Mouse (Mus musculus) small intestine, adult 2 months (tissue): ENCODE measurements at regions not wholly inside any gene's neighbourhood (a gene's known extent, or its start where the extent isn't known, plus 50 kb on each side); places are given as distances from the start of the nearest gene placed in this dataset.

ENCODE experiments used
- CTCF ChIP-seq: fragments of 200-500 bp; IDR thresholded peaks from 2 replicates; pipeline ENCODE4 v1.5.1; 2012; ENCODE audit warnings: low read depth, mild to moderate bottlenecking, control low read depth, inconsistent platforms, low read length, moderate library complexity, mixed read lengths; ENCODE audit not compliant: insufficient replicate concordance, insufficient read length; ENCODE audit errors: extremely low read depth
- POLR2A ChIP-seq: fragments of 200-500 bp; IDR thresholded peaks from 2 replicates; pipeline ENCODE4 v1.6.1; 2012; ENCODE audit warnings: low read depth, mild to moderate bottlenecking, control low read depth, inconsistent platforms, low read length, moderate library complexity

- TF ChIP-seq POLR2A (no peak), CTCF (no peak)
Observed at GRCm38 (mm10) chr14:86197864-86198263, 943.2 kb downstream of the Diaph3 start.
